Mouse (Mus musculus) small intestine, adult 2 months (tissue): ENCODE results near the gene Ctbp2.

Experiments used
- CTCF ChIP-seq: fragments of 200-500 bp; IDR thresholded peaks from 2 replicates; pipeline ENCODE4 v1.5.1; 2012; ENCODE audit warnings: low read depth, mild to moderate bottlenecking, control low read depth, inconsistent platforms, low read length, moderate library complexity, mixed read lengths; ENCODE audit not compliant: insufficient replicate concordance, insufficient read length; ENCODE audit errors: extremely low read depth
- POLR2A ChIP-seq: fragments of 200-500 bp; IDR thresholded peaks from 2 replicates; pipeline ENCODE4 v1.6.1; 2012; ENCODE audit warnings: low read depth, mild to moderate bottlenecking, control low read depth, inconsistent platforms, low read length, moderate library complexity

GRCm38 (mm10) chr7:133099266-133099665 lies 24.9 kb downstream of the Ctbp2 start:
- no peak for TF ChIP-seq POLR2A
- TF ChIP-seq CTCF = no peak
